Mouse (Mus musculus): ENCODE results near the gene Fam149a.

DNA sequence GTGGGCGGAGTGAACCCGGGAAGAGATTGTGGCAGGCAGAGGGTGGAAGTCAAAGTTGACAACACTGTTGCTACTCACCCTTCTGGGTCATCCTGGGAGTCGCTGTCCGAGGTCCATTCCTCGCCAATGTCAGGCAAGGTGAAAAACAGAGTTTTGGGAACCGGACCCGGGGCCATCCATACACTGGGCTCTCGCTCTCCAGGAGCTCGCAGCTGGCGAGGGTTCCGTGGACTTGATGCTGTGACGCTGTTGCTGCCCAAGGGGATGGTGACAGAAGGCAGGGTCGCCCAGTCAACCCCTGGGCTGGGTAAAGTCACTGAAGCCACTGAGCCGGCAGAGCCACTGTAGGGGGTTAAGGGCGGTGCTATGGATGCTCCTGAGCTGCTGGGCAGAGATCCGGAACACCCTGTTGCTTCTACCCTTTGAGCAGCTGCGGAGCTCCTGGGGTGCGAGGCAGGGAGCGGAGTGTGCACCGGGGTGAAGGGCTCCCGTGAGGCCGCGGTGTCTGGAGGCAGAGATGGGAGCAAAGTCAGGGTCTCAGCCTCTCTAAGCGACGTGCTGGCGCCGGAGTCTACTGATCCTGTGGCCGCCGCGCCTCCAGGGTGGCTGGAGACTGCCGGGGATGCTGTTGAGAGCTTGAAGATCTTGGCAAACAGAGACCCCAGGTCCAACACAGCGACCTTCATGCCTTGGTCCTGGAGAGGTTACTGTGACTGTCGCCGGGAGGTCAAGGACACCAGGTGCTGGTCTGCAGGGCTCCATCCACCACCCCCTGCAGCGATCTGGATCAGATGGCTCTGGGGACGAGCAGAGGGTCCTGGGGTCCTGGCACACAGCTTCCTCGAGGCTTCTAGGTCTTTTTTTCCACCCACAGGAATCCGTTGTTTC is 772 bp downstream of the Fam149a start:
- TF ChIP-seq POLR2A (IDR thresholded peaks at IDR 0.05; ENCODE audit: insufficient read depth, low read depth, low read length) (no peak), CTCF (IDR thresholded peaks at IDR 0.05; ENCODE audit: insufficient read depth, low read depth, low read length) (no peak)

Data from olfactory bulb, adult 2 months (tissue).